Mouse (Mus musculus) neural tube, postnatal 0 days (tissue): Measurements from ENCODE around the gene Scgb1b24. TPM values are rescaled to one million over a fixed set of nuclear protein-coding genes. Genes with fewer than 3 reads are reported as not detected.

Source experiments
- polyA plus RNA-seq: library from polyadenylated mRNA; unstranded; fragments of >200 nt; fragmentation: Nextera tagmentation; extraction: Ambion mirVana; gene quantifications from 2 replicates; pipeline ENCODE4 v1.2.1, GENCODE M21; 2015

Gene Scgb1b24
- not detected in 2 replicates for polyA plus RNA-seq

GRCm38 (mm10) chr7:33743499-33743898 lies at the start of gene Scgb1b24:
Scgb1b24 (plus strand) TSS chr7:33743799.

GRCm38 (mm10) chr7:33739212-33739611 lies 4.4 kb upstream of the Scgb1b24 start, which contains the start of gene Scgb2b24:
Scgb2b24 (minus strand) TSS chr7:33739312.

Other genes starting within 250 kb of the Scgb1b24 start
- gene Scgb2b21, start 223.3 kb upstream of the Scgb1b24 start, polyA plus RNA-seq: not detected in 2 replicates
- gene Scgb2b24, start 4.5 kb upstream of the Scgb1b24 start, polyA plus RNA-seq: not detected in 2 replicates
- gene Scgb2b26, start 201.2 kb downstream of the Scgb1b24 start, polyA plus RNA-seq: not detected in 2 replicates